Mouse (Mus musculus) midbrain, postnatal 0 days (tissue): ENCODE measurements around the gene C1rl. TPM values are rescaled to one million over a fixed set of nuclear protein-coding genes. Genes with fewer than 3 reads are reported as not detected.

Experiments used
- polyA plus RNA-seq: library from polyadenylated mRNA; unstranded; fragments of >200 nt; fragmentation: Nextera tagmentation; extraction: Ambion mirVana; gene quantifications from 2 replicates; pipeline ENCODE4 v1.2.1, GENCODE M21; 2015
- total RNA-seq: library from RNA; depleted of rRNA; stranded (reverse); fragments of >200 nt; gene quantifications from 2 replicates; pipeline ENCODE4 v1.2.3, GENCODE M21; 2014; rRNA removed

C1rl gene
- total and polyA plus RNA-seq, 2 experiments from 2014 or later = 0.35 TPM; not detected in 1

Other genes with a start within 250 kb of the C1rl start
- 2.0 and 2.5 TPM in 2 replicates for gene Cd163, start 188.5 kb upstream of the C1rl start, total RNA-seq
- 1.6 and 1.7 TPM in 2 replicates for gene Cd163, start 188.5 kb upstream of the C1rl start, polyA plus RNA-seq
- 73.2 and 78.9 TPM in 2 replicates for gene Pex5, start 78.0 kb upstream of the C1rl start, total RNA-seq
- 52.9 and 53.1 TPM in 2 replicates for gene Pex5, start 78.0 kb upstream of the C1rl start, polyA plus RNA-seq
- 315 and 318 TPM in 2 replicates for gene Clstn3, start 28.3 kb upstream of the C1rl start, total RNA-seq
- gene Clstn3, start 28.3 kb upstream of the C1rl start, polyA plus RNA-seq = 205 and 226 TPM in 2 replicates
- 0.24 and 0.49 TPM in 2 replicates for gene C1ra, start 19.3 kb downstream of the C1rl start, total RNA-seq
- gene C1ra, start 19.3 kb downstream of the C1rl start, polyA plus RNA-seq = 0.42 and 0.54 TPM in 2 replicates
- gene C1s1, start 49.2 kb downstream of the C1rl start, total RNA-seq = 0.28 and 0.33 TPM in 2 replicates
- gene C1s1, start 49.2 kb downstream of the C1rl start, polyA plus RNA-seq = 0.48 and 0.83 TPM in 2 replicates
- not detected in 2 replicates for gene C1rb, start 77.2 kb downstream of the C1rl start, total RNA-seq
- not detected in 2 replicates for gene C1rb, start 77.2 kb downstream of the C1rl start, polyA plus RNA-seq
- gene C1s2, start 143.0 kb downstream of the C1rl start, total RNA-seq = 0.09 TPM in 1 of 2 replicates, not detected in the other
- gene C1s2, start 143.0 kb downstream of the C1rl start, polyA plus RNA-seq = 0.13 and 0.21 TPM in 2 replicates
- gene Lpcat3, start 169.9 kb downstream of the C1rl start, total RNA-seq = 31.4 and 35.0 TPM in 2 replicates
- 40.0 and 43.2 TPM in 2 replicates for gene Lpcat3, start 169.9 kb downstream of the C1rl start, polyA plus RNA-seq
- gene Emg1, start 219.1 kb downstream of the C1rl start, total RNA-seq = 75.6 and 99.9 TPM in 2 replicates
- 87.2 and 89.8 TPM in 2 replicates for gene Emg1, start 219.1 kb downstream of the C1rl start, polyA plus RNA-seq
- 197 and 230 TPM in 2 replicates for gene Phb2, start 219.2 kb downstream of the C1rl start, total RNA-seq
- 265 and 269 TPM in 2 replicates for gene Phb2, start 219.2 kb downstream of the C1rl start, polyA plus RNA-seq
- 2.3 and 3.4 TPM in 2 replicates for gene Ptpn6, start 245.6 kb downstream of the C1rl start, total RNA-seq
- gene Ptpn6, start 245.6 kb downstream of the C1rl start, polyA plus RNA-seq = 3.2 and 4.0 TPM in 2 replicates
- gene Grcc10, start 248.3 kb downstream of the C1rl start, total RNA-seq = 244 and 246 TPM in 2 replicates
- gene Grcc10, start 248.3 kb downstream of the C1rl start, polyA plus RNA-seq = 710 and 723 TPM in 2 replicates